Mouse (Mus musculus) embryonic facial prominence, embryonic 10.5 days (tissue): ENCODE results near the gene Slc10a7. TPM values are rescaled to one million over a fixed set of nuclear protein-coding genes. Genes with fewer than 3 reads are reported as not detected.
"Not testable (repeated sequence)": the region's sequence is repeated elsewhere in the genome, so short reads cannot be mapped to it uniquely, and the experiment has no call there.

Source experiments
- DNase-seq: peaks from one replicate; pipeline ENCODE4 v3.0.0-alpha.2; 2017; ENCODE audit warnings: low spot score
- H3K27ac ChIP-seq: fragments of 300-500 bp; sonication (generic); replicated peaks from 2 replicates; pipeline ENCODE4 v1.5.1; 2016; ENCODE audit warnings: mild to moderate bottlenecking
- H3K27me3 ChIP-seq: fragments of 300-500 bp; sonication (generic); replicated peaks from 2 replicates; pipeline ENCODE4 v1.6.1; 2016; ENCODE audit warnings: low read depth, mild to moderate bottlenecking; ENCODE audit not compliant: poor library complexity, severe bottlenecking
- H3K36me3 ChIP-seq: fragments of 300-500 bp; sonication (generic); replicated peaks from 2 replicates; pipeline ENCODE4 v1.6.1; 2016; ENCODE audit warnings: mild to moderate bottlenecking, moderate library complexity
- H3K4me1 ChIP-seq: fragments of 300-500 bp; sonication (generic); 2 replicates; pipeline ENCODE4 v1.6.1; 2016
- H3K4me3 ChIP-seq: fragments of 300-500 bp; sonication (generic); 2 replicates; pipeline ENCODE4 v1.5.1; 2016; ENCODE audit warnings: mild to moderate bottlenecking, moderate library complexity
- H3K9me3 ChIP-seq: fragments of 300-500 bp; sonication (generic); 2 replicates; pipeline ENCODE4 v1.6.1; 2016; ENCODE audit warnings: mild to moderate bottlenecking
- WGBS: fragments of 180-500 bp; shearing (Covaris S2); methylation state at CpG from one replicate; pipeline ENCODE4 v1.1.7; 2016; 5-methylcytosine and 5-hydroxymethylcytosine counted together
- polyA plus RNA-seq: library from polyadenylated mRNA; unstranded; fragments of >200 nt; fragmentation: Nextera tagmentation; extraction: Ambion mirVana; gene quantifications from 2 replicates; pipeline ENCODE4 v1.2.1, GENCODE M21; 2016

Gene Slc10a7
- polyA plus RNA-seq, 1 experiment from 2014 or later, result 10.9 TPM

GRCm38 (mm10) chr8:78513106-78513505 lies 4.0 kb downstream of the Slc10a7 start:
- H3K9me3 ChIP-seq, result no peaks in the 10 kb centered on the region
- no peak overlapping the region for H3K27ac ChIP-seq
- 85% methylated on average over 4 of the region's 4 CpGs for WGBS
- peaks cover 11% of the 10 kb centered on the region for H3K4me1 ChIP-seq
- no peaks in the 10 kb centered on the region for H3K27me3 ChIP-seq
- DNase-seq, result no peak
- no peak overlapping the region for H3K4me3 ChIP-seq
- peaks cover 36% of the 10 kb centered on the region for H3K36me3 ChIP-seq

GRCm38 (mm10) chr8:78514706-78515105 lies 5.6 kb downstream of the Slc10a7 start:
- H3K9me3 ChIP-seq, result no peaks in the 10 kb centered on the region
- no peak overlapping the region for H3K27ac ChIP-seq
- no peak for DNase-seq
- WGBS, result 93% methylated on average over 1 of the region's 1 CpGs
- H3K27me3 ChIP-seq, result no peaks in the 10 kb centered on the region
- H3K4me1 ChIP-seq, result peaks cover 11% of the 10 kb centered on the region
- H3K36me3 ChIP-seq, result peaks cover 38% of the 10 kb centered on the region
- no peak overlapping the region for H3K4me3 ChIP-seq

GRCm38 (mm10) chr8:78515132-78515531 lies 6.0 kb downstream of the Slc10a7 start:
- Histone ChIP-seq H3K4me3 (no peak overlapping the region), H3K4me1 (peaks cover 10% of the 10 kb centered on the region), H3K27me3 (no peaks in the 10 kb centered on the region), H3K36me3 (peaks cover 40% of the 10 kb centered on the region), H3K9me3 (no peaks in the 10 kb centered on the region), H3K27ac (no peak overlapping the region)
- WGBS, result 92% methylated on average over 3 of the region's 3 CpGs
- no peak for DNase-seq

GRCm38 (mm10) chr8:78533981-78534380 lies 24.8 kb downstream of the Slc10a7 start:
- Histone ChIP-seq H3K4me3 (no peak overlapping the region), H3K36me3 (peaks cover 57% of the 10 kb centered on the region), H3K4me1 (no peaks in the 10 kb centered on the region), H3K27me3 (no peaks in the 10 kb centered on the region), H3K9me3 (no peaks in the 10 kb centered on the region), H3K27ac (no peak overlapping the region)
- DNase-seq, result no peak
- WGBS, result 80% methylated on average over 6 of the region's 6 CpGs

- Histone ChIP-seq H3K4me3 (no peak overlapping the region), H3K27me3 (no peaks in the 10 kb centered on the region), H3K36me3 (peaks cover 48% of the 10 kb centered on the region), H3K27ac (no peak overlapping the region), H3K9me3 (no peaks in the 10 kb centered on the region), H3K4me1 (no peaks in the 10 kb centered on the region)
- no peak for DNase-seq
- WGBS, result 78% methylated on average over 5 of the region's 5 CpGs
These were observed 27.6 kb downstream of the Slc10a7 start for GRCm38 (mm10) chr8:78536716-78537115.

GRCm38 (mm10) chr8:78537795-78538194 lies 28.6 kb downstream of the Slc10a7 start:
- Histone ChIP-seq H3K36me3 (peaks cover 49% of the 10 kb centered on the region), H3K27me3 (no peaks in the 10 kb centered on the region), H3K9me3 (no peaks in the 10 kb centered on the region), H3K4me1 (no peaks in the 10 kb centered on the region), H3K4me3 (no peak overlapping the region), H3K27ac (no peak overlapping the region)
- DNase-seq, result no peak
- 85% methylated on average over 3 of the region's 3 CpGs for WGBS

GRCm38 (mm10) chr8:78542670-78543069 lies 33.5 kb downstream of the Slc10a7 start:
- not testable (repeated sequence) for H3K4me1 ChIP-seq, H3K27me3 ChIP-seq, H3K27ac ChIP-seq, H3K4me3 ChIP-seq, DNase-seq, H3K9me3 ChIP-seq
- WGBS, result 96% methylated on average over 5 of the region's 6 CpGs
- H3K36me3 ChIP-seq, result peaks cover 42% of the 10 kb centered on the region

- peaks cover 33% of the 10 kb centered on the region for H3K36me3 ChIP-seq
- no peaks in the 10 kb centered on the region for H3K27me3 ChIP-seq
- H3K4me3 ChIP-seq, result no peak overlapping the region
- 54% methylated on average over 1 of the region's 1 CpGs for WGBS
- no peaks in the 10 kb centered on the region for H3K9me3 ChIP-seq
- DNase-seq, result no peak
- peaks cover 9% of the 10 kb centered on the region for H3K4me1 ChIP-seq
- H3K27ac ChIP-seq, result no peak overlapping the region
These were observed 34.5 kb downstream of the Slc10a7 start for GRCm38 (mm10) chr8:78543621-78544020.

GRCm38 (mm10) chr8:78544545-78544944 lies 35.4 kb downstream of the Slc10a7 start:
- Histone ChIP-seq H3K27ac (no peak overlapping the region), H3K4me3 (no peak overlapping the region), H3K36me3 (peaks cover 33% of the 10 kb centered on the region), H3K9me3 (no peaks in the 10 kb centered on the region), H3K4me1 (peaks cover 9% of the 10 kb centered on the region), H3K27me3 (no peaks in the 10 kb centered on the region)
- DNase-seq, result no peak
- 86% methylated on average over 2 of the region's 2 CpGs for WGBS

- not testable (repeated sequence) for H3K4me3 ChIP-seq, H3K9me3 ChIP-seq, DNase-seq, H3K27ac ChIP-seq, H3K27me3 ChIP-seq
- 55% methylated on average over 10 of the region's 14 CpGs for WGBS
- peaks cover 11% of the 10 kb centered on the region for H3K4me1 ChIP-seq
- peaks cover 31% of the 10 kb centered on the region for H3K36me3 ChIP-seq
These were observed 36.1 kb downstream of the Slc10a7 start for GRCm38 (mm10) chr8:78545153-78545817.

- Histone ChIP-seq H3K4me3 (no peak overlapping the region), H3K27me3 (no peaks in the 10 kb centered on the region), H3K27ac (no peak overlapping the region; the same call in 1 of the 2 replicates), H3K9me3 (no peaks in the 10 kb centered on the region), H3K36me3 (peaks cover 9% of the 10 kb centered on the region; the same call in 1 of the 2 replicates), H3K4me1 (peaks cover 15% of the 10 kb centered on the region)
- 66% methylated on average over 10 of the region's 10 CpGs for WGBS
- no peak for DNase-seq
These were observed 41.0 kb downstream of the Slc10a7 start for GRCm38 (mm10) chr8:78549971-78550751.

GRCm38 (mm10) chr8:78550752-78551134 lies 41.6 kb downstream of the Slc10a7 start:
- Histone ChIP-seq H3K27me3 (no peaks in the 10 kb centered on the region), H3K9me3 (no peaks in the 10 kb centered on the region), H3K4me1 (peaks cover 12% of the 10 kb centered on the region), H3K36me3 (peaks cover 9% of the 10 kb centered on the region; the same call in 1 of the 2 replicates), H3K4me3 (no peak overlapping the region), H3K27ac (no peak overlapping the region)
- DNase-seq, result no peak
- WGBS, result 74% methylated on average over 2 of the region's 2 CpGs

GRCm38 (mm10) chr8:78555817-78556216 lies 46.7 kb downstream of the Slc10a7 start:
- Histone ChIP-seq H3K27ac (no peak overlapping the region), H3K9me3 (no peaks in the 10 kb centered on the region), H3K27me3 (no peaks in the 10 kb centered on the region), H3K4me1 (peaks cover 16% of the 10 kb centered on the region), H3K4me3 (no peak overlapping the region), H3K36me3 (peaks cover 9% of the 10 kb centered on the region; the same call in 1 of the 2 replicates)
- WGBS, result 85% methylated on average over 4 of the region's 4 CpGs
- DNase-seq, result no peak
